Mouse (Mus musculus) cerebellum, adult 2 months (tissue): ENCODE data around the gene Rnf39.

ENCODE experiments used
- CTCF ChIP-seq: fragments of 200-500 bp; IDR thresholded peaks from 2 replicates; pipeline ENCODE4 v1.5.1; 2011; ENCODE audit warnings: low read depth, mild to moderate bottlenecking, control low read depth, low read length, moderate library complexity, borderline replicate concordance; ENCODE audit not compliant: insufficient read depth
- POLR2A ChIP-seq: fragments of 200-500 bp; IDR thresholded peaks from 2 replicates; pipeline ENCODE4 v1.6.1; 2011; ENCODE audit warnings: low read length, control low read depth, borderline replicate concordance; ENCODE audit not compliant: insufficient read depth

DNA sequence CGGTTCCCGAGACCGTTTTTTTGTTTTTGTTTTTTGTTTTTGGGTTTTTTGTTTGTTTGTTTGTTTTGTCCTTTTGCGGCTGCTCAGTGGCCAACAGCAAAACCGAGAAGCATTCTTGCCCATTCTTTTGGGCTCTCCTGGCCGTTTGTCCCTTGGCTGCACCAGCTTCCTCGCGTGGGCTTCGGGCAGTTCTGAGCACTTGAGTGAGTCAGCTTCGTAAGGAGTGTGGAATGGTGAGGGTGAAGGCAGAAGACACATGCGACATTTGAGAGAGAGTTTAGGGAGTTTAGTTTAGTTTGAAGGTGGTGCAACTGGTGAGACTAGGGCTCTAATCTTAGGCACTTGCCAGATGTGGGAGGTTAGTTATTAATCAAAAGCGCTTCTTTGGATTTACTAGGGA lies 16.2 kb downstream of the Rnf39 start:
- no peak for TF ChIP-seq CTCF
- TF ChIP-seq POLR2A, result no peak
